Mouse (Mus musculus) neural tube, embryonic 14.5 days (tissue): Measurements from ENCODE around the gene Apoc3. TPM values are rescaled to one million over a fixed set of nuclear protein-coding genes. Genes with fewer than 3 reads are reported as not detected.

ENCODE experiments used
- ATAC-seq: fragments of 200-750 bp; cut with Nextera tagmentation; 2 replicates; pipeline ENCODE4 v1.8.0; 2017; ENCODE audit warnings: low read depth, mild to moderate bottlenecking, moderate TSS enrichment, moderate library complexity
- H3K27ac ChIP-seq: fragments of 300-500 bp; sonication (generic); 2 replicates; pipeline ENCODE4 v1.5.1; 2014; ENCODE audit warnings: low read depth, mild to moderate bottlenecking, control low read depth, low read length, moderate library complexity, mixed read lengths
- H3K27me3 ChIP-seq: fragments of 300-500 bp; sonication (generic); 2 replicates; pipeline ENCODE4 v1.6.1; 2014; ENCODE audit warnings: low read length; ENCODE audit not compliant: control insufficient read depth, insufficient read depth
- H3K36me3 ChIP-seq: fragments of 300-500 bp; sonication (generic); 2 replicates; pipeline ENCODE4 v1.6.1; 2014; ENCODE audit warnings: low read length, mixed read lengths; ENCODE audit not compliant: control insufficient read depth, insufficient read depth
- H3K4me1 ChIP-seq: fragments of 300-500 bp; sonication (generic); 2 replicates; pipeline ENCODE4 v1.6.1; 2014; ENCODE audit warnings: low read length; ENCODE audit not compliant: control insufficient read depth, insufficient read depth
- H3K4me2 ChIP-seq: fragments of 300-500 bp; sonication (generic); 2 replicates; pipeline ENCODE4 v1.6.1; 2014; ENCODE audit warnings: mild to moderate bottlenecking, low read depth, low read length, control low read depth
- H3K4me3 ChIP-seq: fragments of 300-500 bp; sonication (generic); 2 replicates; pipeline ENCODE4 v1.5.1; 2014; ENCODE audit warnings: low read depth, low read length, control low read depth, mixed read lengths
- H3K9ac ChIP-seq: fragments of 300-500 bp; sonication (generic); replicated peaks from 2 replicates; pipeline ENCODE4 v1.6.1; 2014; ENCODE audit warnings: low read depth, mild to moderate bottlenecking, control low read depth, low read length, mixed read lengths
- H3K9me3 ChIP-seq: fragments of 300-500 bp; sonication (generic); 2 replicates; pipeline ENCODE4 v1.6.1; 2016; ENCODE audit warnings: low read length; ENCODE audit not compliant: control insufficient read depth
- WGBS: fragments of 180-500 bp; shearing (Covaris S2); extraction: QIAGEN DNeasy Blood & Tissue Kit; methylation state at CpG from one replicate; pipeline ENCODE4 v1.1.7; 2014; 5-methylcytosine and 5-hydroxymethylcytosine counted together
- polyA plus RNA-seq: library from polyadenylated mRNA; unstranded; fragments of >200 nt; fragmentation: Nextera tagmentation; extraction: Ambion mirVana; gene quantifications from 2 replicates; pipeline ENCODE4 v1.2.1, GENCODE M21; 2014

The Apoc3 gene
- polyA plus RNA-seq, 1 experiment from 2014 or later: not detected

DNA sequence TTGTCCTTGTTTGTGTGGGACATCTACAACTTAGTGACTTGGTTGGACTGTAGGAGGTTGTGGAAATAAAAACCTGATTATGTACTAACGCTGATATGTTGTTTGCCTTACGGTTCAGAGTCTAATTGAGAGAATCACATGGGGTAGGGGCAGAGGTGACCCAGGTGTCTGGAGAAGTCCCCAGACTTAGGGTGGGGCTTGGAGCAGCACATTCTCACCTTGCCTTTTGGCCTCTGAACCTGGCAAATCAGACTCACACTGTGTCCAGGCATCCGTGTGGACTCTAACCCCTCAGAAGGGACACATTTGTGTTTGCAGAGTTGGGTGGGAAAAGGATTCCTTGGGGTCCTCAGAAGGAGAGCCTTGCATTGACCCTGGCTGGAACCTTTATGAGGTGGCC lies 11.3 kb downstream of the Apoc3 start:
- no peaks in the 10 kb centered on the region for H3K27me3 ChIP-seq
- no peaks in the 10 kb centered on the region for H3K4me1 ChIP-seq
- no peak overlapping the region for H3K9ac ChIP-seq
- no peak for ATAC-seq
- no peak overlapping the region for H3K4me3 ChIP-seq
- no peak overlapping the region for H3K4me2 ChIP-seq
- H3K27ac ChIP-seq: no peak overlapping the region
- H3K9me3 ChIP-seq: no peaks in the 10 kb centered on the region
- WGBS: 90% methylated on average over 3 of the region's 3 CpGs
- H3K36me3 ChIP-seq: peaks cover 17% of the 10 kb centered on the region

DNA sequence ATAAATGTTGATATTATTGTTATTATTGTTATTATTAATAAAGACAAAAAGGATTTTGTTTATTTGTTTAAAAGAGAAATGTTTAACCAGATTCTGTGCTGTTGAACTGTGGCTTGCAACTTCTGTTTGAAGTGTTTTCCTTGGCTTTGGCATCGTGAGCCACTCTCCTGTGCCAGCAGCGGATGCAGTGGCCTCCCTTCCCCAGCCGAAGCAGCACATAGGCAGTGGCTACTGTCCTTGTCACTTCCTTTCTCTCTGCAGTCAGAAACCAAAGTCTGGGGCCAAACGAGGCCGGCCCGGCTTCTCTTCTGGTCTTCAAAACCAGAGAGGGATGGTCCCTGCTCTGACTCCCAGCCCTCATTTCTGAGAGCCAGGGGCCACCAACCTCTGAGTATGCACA lies 12.3 kb downstream of the Apoc3 start:
- no peaks in the 10 kb centered on the region for H3K9me3 ChIP-seq
- no peak overlapping the region for H3K4me2 ChIP-seq
- H3K27me3 ChIP-seq: no peaks in the 10 kb centered on the region
- ATAC-seq: no peak
- H3K36me3 ChIP-seq: peaks cover 17% of the 10 kb centered on the region
- H3K4me3 ChIP-seq: no peak overlapping the region
- WGBS: 87% methylated on average over 6 of the region's 6 CpGs
- no peak overlapping the region for H3K9ac ChIP-seq
- no peak overlapping the region for H3K27ac ChIP-seq
- no peaks in the 10 kb centered on the region for H3K4me1 ChIP-seq

DNA sequence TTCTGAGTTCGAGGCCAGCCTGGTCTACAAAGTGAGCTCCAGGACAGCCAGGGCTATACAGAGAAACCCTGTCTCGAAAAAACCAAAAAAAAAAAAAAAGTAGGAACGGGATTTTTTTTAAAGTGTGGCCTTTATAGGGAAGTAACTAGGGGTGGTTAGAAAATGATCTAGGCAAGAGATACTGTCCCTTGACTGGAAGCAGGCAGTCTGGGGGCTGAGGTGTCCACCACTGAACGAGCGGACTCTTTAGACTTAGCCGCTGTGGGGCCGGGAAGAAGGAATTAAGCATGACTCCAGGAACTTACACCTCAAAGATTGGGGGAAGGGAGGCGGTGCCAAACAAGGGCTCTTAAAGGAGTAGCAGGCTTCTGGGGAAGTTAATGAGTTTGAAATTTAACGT lies 17.3 kb downstream of the Apoc3 start:
- Histone ChIP-seq H3K4me2 (no peak overlapping the region), H3K4me3 (no peak overlapping the region), H3K27ac (no peak overlapping the region), H3K9ac (no peak overlapping the region), H3K36me3 (peaks cover 17% of the 10 kb centered on the region), H3K4me1 (no peaks in the 10 kb centered on the region), H3K27me3 (no peaks in the 10 kb centered on the region), H3K9me3 (no peaks in the 10 kb centered on the region)
- ATAC-seq: no peak
- WGBS: 82% methylated on average over 9 of the region's 9 CpGs

DNA sequence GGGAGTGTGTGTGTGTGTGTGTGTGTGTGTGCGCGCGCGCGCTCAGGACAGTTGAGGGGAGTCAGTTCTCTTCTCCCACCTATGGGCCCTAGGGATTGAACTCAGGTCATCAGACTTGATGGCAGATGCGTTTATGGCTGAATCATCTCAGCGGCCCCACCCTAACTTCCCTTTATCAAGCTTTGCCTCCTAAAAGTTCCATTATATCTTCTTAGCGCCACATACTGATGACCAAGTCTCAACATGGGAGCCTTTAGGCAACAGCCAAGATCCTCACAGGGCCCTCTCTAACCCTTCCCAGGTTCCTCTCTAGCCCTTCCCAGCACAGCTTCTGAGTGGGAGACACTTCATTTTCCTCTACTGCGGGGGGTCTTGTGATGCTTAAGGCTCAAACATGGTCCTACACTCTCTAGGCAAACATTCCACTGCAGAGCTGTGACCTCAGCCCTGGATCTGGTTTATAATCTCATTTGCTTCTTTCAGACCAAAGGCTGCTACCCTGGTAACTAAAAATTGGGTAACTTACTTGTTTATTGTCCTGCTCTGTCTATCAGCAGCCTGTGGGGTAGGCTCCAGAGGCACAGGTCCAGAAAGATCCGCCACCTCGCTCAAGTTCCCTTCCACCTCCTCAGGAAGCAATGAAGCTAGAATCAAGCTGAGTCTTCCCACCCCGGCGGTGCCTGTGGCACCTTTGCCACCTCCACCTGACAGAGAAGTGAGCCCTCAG lies 18.5 kb downstream of the Apoc3 start:
- WGBS: 96% methylated on average over 13 of the region's 13 CpGs
- no peaks in the 10 kb centered on the region for H3K9me3 ChIP-seq
- no peak overlapping the region for H3K9ac ChIP-seq
- no peaks in the 10 kb centered on the region for H3K4me1 ChIP-seq
- H3K27me3 ChIP-seq: no peaks in the 10 kb centered on the region
- H3K4me3 ChIP-seq: no peak overlapping the region
- H3K27ac ChIP-seq: no peak overlapping the region
- no peak for ATAC-seq
- H3K4me2 ChIP-seq: no peak overlapping the region
- H3K36me3 ChIP-seq: peaks cover 22% of the 10 kb centered on the region

DNA sequence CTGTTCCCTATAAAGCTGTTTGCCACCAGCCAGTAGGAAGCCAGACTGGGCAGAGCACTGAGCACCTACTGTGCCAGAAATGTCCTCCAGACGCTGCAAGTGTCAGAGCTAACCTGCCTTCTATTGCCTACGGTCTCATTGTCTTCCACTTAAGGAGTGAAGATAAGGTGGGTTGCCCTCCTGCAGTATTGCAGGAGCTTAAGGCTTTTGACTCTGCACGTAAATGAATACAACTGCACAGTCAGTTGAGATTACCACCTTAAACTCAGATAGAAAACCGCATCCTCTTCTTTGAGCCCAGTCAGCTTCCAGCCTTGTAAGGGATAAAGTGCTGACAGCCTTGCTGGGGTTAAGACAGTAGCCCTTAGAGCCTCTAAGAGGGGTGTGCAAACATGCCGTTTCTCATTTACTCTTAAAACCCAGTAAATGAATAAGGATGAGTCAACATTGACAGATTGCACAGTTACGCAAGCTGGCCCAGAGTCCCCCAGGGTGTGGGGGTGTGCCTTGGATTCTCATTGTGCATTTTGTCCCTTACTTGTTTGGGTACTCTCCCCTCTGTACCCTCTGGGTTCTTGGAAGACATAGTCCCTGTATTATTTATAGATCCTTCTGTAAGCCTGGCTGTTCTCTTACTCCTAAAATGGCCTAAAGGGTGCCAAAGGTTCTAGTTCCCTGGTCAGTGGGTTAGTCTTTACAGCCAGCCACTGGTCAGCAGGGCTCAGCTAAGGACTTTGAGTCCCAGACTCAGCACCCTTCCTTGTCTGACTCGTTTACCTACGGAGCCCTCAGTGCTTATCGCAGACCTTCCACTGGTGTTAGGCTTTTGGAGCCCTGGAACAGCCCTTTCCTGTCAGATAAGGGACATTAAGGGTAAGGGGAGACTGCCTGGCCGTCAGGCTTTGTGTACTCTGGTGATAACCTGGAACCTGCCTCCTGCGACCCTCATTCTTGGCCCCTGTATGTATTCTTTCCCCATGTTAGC lies 19.8 kb downstream of the Apoc3 start:
- 85% methylated on average over 11 of the region's 11 CpGs for WGBS
- H3K36me3 ChIP-seq: peaks cover 17% of the 10 kb centered on the region
- no peak overlapping the region for H3K4me2 ChIP-seq
- ATAC-seq: no peak
- no peak overlapping the region for H3K27ac ChIP-seq
- H3K4me1 ChIP-seq: no peaks in the 10 kb centered on the region
- no peaks in the 10 kb centered on the region for H3K27me3 ChIP-seq
- H3K4me3 ChIP-seq: no peak overlapping the region
- no peak overlapping the region for H3K9ac ChIP-seq
- H3K9me3 ChIP-seq: no peaks in the 10 kb centered on the region

DNA sequence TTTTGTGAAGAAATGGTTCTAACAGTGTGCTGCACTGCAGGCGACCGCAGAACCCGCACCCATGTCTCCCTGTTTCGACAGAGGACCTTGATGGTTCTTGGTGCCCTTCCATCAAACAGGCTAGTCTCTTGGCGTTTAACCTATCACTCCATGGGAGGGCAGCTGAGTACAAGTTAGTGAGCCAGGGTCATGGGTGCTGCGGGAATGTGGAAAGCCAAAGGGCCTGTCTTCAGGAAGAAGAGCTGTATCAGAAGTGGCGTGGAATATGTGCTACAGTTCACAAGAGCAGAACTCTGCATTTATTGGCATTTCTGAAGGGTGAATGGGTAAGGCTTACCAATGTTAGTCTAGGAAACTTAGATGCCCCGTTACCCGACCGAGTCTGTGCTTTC lies 20.5 kb downstream of the Apoc3 start:
- Histone ChIP-seq H3K4me1 (no peaks in the 10 kb centered on the region), H3K36me3 (peaks cover 15% of the 10 kb centered on the region), H3K9me3 (no peaks in the 10 kb centered on the region), H3K27me3 (no peaks in the 10 kb centered on the region), H3K4me3 (no peak overlapping the region), H3K4me2 (no peak overlapping the region), H3K27ac (no peak overlapping the region), H3K9ac (no peak overlapping the region)
- ATAC-seq: no peak
- WGBS: 94% methylated on average over 10 of the region's 10 CpGs

DNA sequence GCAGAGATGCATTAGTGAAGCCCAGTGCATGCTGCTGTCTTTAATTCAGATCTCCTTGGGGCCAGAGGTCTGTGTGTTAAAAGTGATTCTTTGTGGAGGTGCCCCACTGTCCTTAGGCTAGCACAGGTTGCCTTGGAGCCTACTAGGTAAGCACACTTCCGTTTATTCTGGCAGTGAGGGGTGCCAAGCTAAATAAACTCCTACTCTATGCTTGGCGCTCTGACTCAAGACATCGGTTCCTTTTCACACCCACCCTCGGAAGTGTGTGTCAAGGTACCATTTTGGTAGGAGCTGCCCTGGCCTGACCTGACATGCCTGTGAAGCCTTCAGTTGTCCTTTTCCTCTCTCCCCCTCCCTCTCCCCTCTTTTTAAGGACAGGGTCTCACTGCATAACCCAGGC lies 21.2 kb downstream of the Apoc3 start:
- no peak for ATAC-seq

DNA sequence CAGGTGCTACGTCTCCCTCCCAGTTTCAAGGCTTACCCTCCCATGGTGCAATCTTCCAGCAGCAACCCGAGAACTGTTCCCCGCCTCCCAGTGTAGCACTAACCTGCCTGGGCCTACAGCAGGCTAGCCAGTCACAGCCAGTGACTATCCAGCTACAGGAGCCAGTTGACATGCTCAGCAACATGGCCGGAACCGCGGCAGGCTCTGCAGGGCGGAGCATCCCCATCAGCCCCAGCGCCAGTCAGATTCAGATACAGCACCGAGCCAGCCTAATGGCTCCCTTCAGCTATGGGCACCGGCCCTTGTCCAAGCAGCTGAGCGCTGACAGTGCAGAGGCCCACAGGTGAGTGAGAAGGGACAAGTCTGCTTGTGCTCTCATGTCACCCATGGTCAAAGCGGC lies 25.0 kb downstream of the Apoc3 start:
- H3K4me2 ChIP-seq: no peak overlapping the region
- 90% methylated on average over 12 of the region's 12 CpGs for WGBS
- H3K27me3 ChIP-seq: no peaks in the 10 kb centered on the region
- no peak overlapping the region for H3K9ac ChIP-seq
- no peaks in the 10 kb centered on the region for H3K9me3 ChIP-seq
- no peaks in the 10 kb centered on the region for H3K4me1 ChIP-seq
- peaks cover 27% of the 10 kb centered on the region for H3K36me3 ChIP-seq
- H3K4me3 ChIP-seq: no peak overlapping the region
- no peak overlapping the region for H3K27ac ChIP-seq
- ATAC-seq: no peak

More for the DNA sequence above, 21.2 kb downstream of the Apoc3 start:
- no peaks in the 10 kb centered on the region for H3K9me3 ChIP-seq
- H3K4me2 ChIP-seq: no peak overlapping the region
- peaks cover 14% of the 10 kb centered on the region; the same call in 1 of the 2 replicates for H3K36me3 ChIP-seq
- H3K27me3 ChIP-seq: no peaks in the 10 kb centered on the region
- no peak overlapping the region for H3K4me3 ChIP-seq
- H3K4me1 ChIP-seq: no peaks in the 10 kb centered on the region
- H3K27ac ChIP-seq: no peak overlapping the region
- no peak overlapping the region for H3K9ac ChIP-seq
- WGBS: 90% methylated on average over 4 of the region's 4 CpGs

DNA sequence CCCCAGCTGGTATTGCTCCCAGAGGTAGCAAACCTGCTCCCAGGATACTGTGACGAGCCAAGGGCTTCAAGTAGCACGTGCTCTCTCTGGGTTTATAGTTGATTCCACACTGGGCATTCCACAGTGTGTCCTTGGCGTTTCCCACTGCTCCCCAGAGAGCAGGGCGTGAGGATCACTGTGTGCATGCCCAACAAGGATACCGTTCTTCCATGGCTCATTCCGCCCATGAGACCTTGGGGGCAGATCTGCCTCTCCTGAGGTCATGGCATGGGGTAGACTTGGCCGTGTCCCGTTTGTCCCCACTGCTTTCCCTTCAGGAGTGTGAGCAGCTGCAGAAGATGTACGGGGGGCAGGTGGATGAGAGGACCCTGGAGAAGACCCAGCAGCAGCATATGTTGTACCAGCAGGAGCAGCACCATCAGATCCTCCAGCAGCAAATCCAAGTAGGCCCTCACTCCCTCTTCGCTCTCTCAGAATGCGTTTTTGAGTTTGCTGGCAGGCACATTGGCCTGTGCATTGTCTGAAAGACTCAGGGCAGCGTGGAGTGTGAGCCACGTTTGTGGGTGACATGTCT lies 26.9 kb downstream of the Apoc3 start:
- no peaks in the 10 kb centered on the region for H3K4me1 ChIP-seq
- no peak overlapping the region for H3K4me2 ChIP-seq
- H3K36me3 ChIP-seq: peaks cover 34% of the 10 kb centered on the region
- no peak overlapping the region for H3K4me3 ChIP-seq
- ATAC-seq: no peak
- 89% methylated on average over 13 of the region's 13 CpGs for WGBS
- H3K9me3 ChIP-seq: no peaks in the 10 kb centered on the region
- no peak overlapping the region for H3K27ac ChIP-seq
- H3K9ac ChIP-seq: no peak overlapping the region
- no peaks in the 10 kb centered on the region for H3K27me3 ChIP-seq
